Mouse (Mus musculus): Measurements from ENCODE around the gene Rgp1. TPM values are rescaled to one million over a fixed set of nuclear protein-coding genes. Genes with fewer than 3 reads are reported as not detected.
"Not testable (repeated sequence)": the region's sequence is repeated elsewhere in the genome, so short reads cannot be mapped to it uniquely, and the experiment has no call there.

Gene Rgp1
- total RNA-seq, 2 experiments from 2014 or later, result 20.0 to 24.3 TPM

DNA sequence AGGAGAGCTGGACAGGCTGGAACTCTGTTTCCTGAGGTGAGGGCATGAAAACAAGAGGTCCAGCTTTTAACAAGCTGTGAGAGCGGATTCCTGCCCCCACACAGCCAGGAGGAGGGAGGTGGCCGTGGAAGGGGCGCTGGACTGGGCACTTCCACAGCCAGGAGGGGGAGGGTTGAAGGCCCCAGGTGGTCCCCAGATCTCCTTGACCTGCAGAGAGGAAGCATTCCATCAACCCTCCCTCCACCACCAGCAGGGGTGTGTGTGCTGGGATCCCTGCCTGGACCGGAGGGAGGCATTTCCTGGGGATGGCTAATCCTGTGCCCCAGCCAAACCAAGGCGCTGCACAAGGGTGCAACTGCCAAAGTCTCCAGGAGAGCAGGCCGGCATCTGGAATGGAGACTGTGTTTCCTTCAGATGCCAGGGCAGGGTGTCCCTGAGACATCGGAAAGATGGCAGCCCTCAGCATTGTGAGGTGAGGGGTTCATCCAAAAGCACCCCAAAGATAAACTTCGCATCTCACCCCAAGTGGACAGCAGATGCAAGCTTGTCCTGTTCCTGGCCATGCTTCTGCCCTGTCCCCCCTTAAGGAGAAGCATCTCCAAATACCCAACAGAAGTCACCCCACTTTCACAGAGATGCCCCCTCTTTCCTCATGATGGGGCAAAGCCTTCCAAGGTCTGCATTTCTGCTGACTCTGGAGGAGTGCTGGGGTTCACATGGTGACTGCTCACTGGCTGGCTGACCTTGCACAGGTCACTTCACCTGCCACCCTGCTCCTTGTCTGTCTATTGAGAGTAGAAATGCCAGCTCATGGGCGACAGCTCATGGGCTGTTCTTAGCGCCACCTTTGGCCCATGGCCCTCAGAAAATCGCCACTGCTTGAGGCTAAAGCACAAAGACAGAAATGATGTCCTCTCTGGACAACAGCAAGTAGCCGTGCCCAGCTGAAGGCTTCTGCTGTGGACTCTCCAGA is 6.2 kb downstream of the Rgp1 start, which contains the start of gene Msmp:
Gene Msmp (minus strand): TSS at position 51 of the 973 bp plus-strand sequence.
- Histone ChIP-seq H3K27ac (peak within 1 kb of the TSS; percentile 71), H3K4me3 (no peak within 1 kb of the TSS)
- DNase-seq, result no peak
- TF ChIP-seq CTCF (IDR thresholded peaks at IDR 0.05), result no peak
- intact Hi-C loops (cut with DNase I), result no loop called here

DNA sequence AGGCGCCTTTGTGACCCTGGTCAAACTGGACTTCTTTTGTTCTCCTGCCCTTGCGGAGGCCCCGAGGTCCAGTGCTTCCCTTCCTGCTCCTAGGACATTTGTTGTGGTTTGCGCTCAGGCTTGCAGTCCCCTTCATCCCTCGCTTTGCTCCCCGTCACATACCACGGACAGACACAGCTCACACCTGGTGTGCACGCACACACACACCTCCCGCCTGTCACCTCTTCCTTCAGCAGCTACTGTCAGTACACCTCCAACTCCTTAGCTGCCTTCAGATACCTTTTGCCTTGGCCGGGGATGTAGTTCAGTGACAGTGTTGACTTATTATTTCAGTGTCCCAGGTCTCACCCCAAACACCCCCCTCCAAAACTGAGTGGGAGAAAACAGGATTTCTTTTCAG is 7.2 kb downstream of the Rgp1 start:
- no peak for DNase-seq
- intact Hi-C loops (cut with DNase I), result no loop called here
- peak overlapping the region; percentile 81 for H3K27ac ChIP-seq
- no peak for TF ChIP-seq CTCF (IDR thresholded peaks at IDR 0.05)
- no peak overlapping the region for H3K4me3 ChIP-seq

DNA sequence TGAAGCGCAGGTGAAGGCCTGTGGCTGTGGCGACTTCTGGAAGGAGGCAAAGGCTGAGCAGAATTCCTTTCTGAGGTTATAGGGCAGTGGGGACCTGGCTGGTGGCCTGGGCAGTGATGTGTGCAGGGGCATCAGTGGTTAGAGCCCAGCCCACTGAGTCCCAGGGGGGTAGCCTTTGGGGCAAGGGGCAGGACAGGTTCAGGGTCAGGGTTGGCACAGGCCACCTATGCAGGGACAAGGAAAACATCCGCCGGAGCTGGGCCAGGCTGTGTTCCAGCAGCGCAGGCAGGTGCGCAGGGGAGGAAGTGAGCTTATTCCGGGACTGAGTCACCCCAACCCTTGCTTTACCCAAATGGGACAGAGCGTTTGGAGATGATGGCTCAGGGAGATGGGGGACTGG is 7.9 kb downstream of the Rgp1 start:
- H3K4me3 ChIP-seq, result no peak overlapping the region
- H3K27ac ChIP-seq, result peak overlapping the region; percentile 81
- no peak for TF ChIP-seq CTCF (IDR thresholded peaks at IDR 0.05)
- intact Hi-C loops (cut with DNase I), result no loop called here
- DNase-seq, result peak; percentile 56

DNA sequence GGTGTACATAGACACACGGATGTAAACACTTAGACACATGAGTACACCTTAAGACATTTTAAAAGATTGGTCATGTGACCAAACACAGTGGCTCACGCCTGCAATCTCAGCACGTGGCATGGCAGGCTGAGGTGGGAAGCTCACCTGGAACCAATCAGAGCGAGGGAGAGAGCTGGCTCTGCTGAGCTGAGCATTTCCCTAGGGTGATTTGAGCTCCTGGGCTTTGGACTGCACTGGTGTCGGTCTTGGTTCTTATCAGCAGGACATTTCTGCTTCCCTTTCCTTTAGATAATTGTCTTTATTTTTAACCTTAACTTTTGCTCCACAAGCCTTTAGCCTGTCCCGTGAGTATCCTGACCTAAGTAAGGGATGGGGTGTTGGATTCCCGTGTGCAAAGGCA is 9.2 kb downstream of the Rgp1 start:
- TF ChIP-seq CTCF (IDR thresholded peaks at IDR 0.05), result no peak
- intact Hi-C loops (cut with DNase I), result no loop called here
- Histone ChIP-seq H3K4me3 (no peak overlapping the region), H3K27ac (peak overlapping the region; percentile 81)
- peak; percentile 23 for DNase-seq

DNA sequence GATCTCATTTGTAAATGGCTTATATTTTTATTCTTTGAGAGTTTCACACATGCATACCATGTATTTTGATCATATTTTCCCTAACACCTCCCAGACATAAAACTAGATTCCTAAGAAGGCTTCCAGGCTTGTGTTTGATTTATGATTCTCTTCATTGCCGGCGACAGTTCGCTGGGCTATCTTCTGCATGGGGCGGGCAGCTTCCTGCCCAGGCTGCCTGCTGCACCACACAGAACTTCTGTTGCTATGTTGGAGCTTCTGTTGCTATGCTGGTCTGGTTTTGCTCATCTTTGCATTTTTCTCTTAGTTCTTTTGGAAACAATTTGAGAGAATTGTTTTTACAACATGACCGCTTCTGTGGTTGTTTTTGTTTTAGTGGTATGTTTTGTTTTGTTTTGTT is 13.0 kb downstream of the Rgp1 start:
- intact Hi-C loops (cut with DNase I), result no loop called here
- TF ChIP-seq CTCF (IDR thresholded peaks at IDR 0.05), result no peak
- no peak for DNase-seq
- Histone ChIP-seq H3K27ac (no peak overlapping the region), H3K4me3 (no peak overlapping the region)

DNA sequence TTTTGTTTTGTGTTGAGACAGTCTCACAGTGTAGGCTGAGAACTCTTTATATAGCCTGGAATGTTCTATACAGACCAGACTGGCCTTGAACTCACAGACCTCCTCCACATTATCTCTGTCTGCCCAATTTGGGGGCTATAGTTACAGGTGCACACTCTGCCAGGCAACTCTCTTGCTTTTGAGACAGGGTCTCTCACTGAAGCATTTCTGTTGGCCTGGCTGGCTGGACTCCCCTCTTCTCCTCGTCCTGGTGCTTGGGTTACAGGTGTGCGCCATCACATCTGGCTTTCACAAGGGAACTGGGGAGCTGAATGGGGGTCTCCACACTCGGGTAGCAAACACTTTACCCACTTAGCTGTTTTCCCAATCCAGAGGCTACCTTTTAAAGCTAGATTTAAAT is 13.4 kb downstream of the Rgp1 start:
- Histone ChIP-seq H3K4me3 (no peak overlapping the region), H3K27ac (no peak overlapping the region)
- intact Hi-C loops (cut with DNase I), result no loop called here
- no peak for TF ChIP-seq CTCF (IDR thresholded peaks at IDR 0.05)
- no peak for DNase-seq

DNA sequence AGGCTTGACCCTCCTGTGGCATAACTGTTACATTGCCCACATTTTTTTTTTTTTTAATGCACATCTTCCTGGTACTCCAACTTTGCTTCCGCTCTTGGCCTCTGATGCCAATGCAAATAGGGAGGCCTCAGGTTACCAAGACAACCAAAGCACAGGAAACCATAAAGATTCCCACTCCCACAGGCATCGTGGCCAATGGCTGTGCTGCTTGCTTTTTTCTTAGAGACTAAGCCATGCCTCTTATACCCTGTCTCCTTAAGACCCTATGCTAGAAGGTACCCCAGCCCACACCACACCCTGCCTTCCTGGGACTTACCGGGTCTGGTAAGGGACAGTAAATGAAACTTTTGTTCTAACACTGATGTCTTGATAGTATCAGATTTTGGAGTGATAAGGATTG is 14.9 kb downstream of the Rgp1 start:
- H3K4me3 ChIP-seq, result no peak overlapping the region
- TF ChIP-seq CTCF (IDR thresholded peaks at IDR 0.05), result no peak
- no peak overlapping the region for H3K27ac ChIP-seq
- intact Hi-C loops (cut with DNase I), result no loop called here
- DNase-seq, result no peak

DNA sequence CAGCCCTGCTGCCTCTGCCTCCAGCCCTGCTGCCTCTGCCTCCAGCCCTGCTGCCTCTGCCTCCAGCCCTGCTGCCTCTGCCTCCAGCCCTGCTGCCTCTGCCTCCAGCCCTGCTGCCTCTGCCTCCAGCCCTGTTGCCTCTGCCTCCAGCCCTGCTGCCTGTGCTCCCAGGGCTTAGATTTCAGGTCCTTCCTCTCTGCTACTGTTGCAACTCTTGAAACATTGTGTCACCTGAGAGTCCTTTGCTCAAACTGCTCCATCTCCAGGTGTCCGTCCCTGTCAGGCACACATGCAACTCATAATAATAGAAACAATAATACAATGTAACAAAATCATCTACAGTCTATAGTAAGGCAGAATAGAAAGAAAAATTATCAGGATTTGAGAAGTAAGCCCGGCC is 18.1 kb downstream of the Rgp1 start:
- H3K27ac ChIP-seq; DNase-seq; intact Hi-C loops (cut with DNase I); H3K4me3 ChIP-seq: not testable (repeated sequence)

DNA sequence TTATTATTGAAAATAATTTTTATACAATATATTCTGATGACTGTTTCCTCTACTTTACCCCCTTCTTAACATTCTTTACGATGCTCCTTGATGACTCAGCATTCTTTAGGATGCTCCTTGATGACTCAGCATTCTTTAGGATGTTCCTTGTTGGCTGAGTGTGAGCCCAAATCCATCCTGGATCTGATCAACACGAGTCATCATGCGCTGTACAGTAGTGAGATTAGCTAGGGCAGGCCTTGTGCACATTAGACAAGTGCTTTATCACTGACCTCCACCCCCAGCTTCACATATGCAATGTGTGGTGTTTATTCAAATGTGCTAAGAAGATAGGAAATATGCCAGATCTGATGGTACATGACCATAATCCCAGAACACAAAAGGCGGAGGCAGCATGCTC is 19.7 kb downstream of the Rgp1 start:
- Histone ChIP-seq H3K27ac (no peak overlapping the region), H3K4me3 (no peak overlapping the region)
- no peak for DNase-seq
- no peak for TF ChIP-seq CTCF (IDR thresholded peaks at IDR 0.05)
- intact Hi-C loops (cut with DNase I), result no loop called here

DNA sequence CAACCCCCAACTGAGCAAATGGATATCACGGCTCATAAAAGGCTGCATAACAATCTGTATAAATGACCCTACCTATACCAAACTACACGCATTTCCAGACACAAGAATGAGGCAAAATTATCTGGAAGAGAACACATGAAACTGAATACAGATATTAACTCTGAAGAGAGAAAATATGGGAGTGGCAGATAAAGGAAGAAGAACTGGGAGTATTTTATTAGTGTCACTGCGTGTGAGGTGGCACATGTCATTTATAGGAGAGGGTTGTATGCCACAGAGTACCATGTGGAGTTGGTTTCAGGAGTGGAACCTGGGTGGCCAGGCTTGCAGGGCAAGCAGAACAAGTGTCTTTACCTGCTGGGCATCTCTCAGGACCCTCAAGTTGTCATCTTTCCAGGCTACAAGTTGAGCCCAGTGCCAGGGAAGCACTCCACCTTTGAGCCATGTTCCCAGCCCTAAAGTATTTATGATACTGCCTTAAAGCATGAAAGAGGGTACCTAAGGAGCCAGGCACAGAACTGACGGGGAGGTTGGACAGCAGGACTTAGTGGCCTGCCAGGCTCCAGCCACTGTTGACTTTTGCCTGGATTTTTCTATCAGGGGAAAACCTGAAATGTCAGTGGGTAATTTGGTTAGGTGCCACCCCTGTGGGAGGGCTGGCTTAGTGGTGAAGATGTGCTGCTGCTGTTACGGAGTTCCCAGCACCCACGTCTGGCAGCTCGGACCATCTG is 20.3 kb downstream of the Rgp1 start:
- intact Hi-C loops (cut with DNase I), result no loop called here
- DNase-seq, result no peak

DNA sequence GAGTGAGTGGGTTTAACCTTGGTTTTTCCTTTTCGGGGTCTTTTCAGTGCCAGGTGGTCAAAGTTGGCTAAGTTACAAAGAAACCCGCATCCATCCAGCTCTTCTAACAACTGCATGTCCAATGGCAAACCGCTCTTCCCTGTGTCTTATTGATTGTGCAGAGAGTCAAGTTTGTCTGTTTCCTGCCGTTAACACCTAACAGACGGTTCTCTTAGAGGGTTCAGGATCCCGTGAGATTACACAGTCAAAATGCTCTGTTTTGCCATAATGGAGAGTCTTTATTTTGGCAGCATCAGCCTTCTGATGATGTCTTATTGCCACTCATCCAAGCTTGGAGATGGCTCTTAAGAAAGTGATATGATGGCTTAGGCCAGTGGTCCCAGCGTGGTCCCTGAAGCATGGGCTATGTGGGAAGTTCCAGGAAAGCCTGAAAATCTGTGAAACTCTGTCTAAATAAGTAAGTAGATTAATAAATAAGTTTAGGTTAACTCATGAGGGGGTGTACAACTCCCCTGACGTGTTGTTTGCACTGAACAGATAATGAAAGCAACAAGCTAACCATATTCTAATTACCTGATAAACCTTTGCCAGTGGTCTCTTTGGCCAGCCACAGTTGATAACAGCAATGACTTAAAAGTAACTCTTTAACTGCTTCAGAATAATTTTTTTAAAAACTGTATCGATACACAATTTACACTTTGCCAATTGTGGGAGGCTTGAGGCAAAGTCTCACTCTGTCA is 21.9 kb downstream of the Rgp1 start:
- DNase-seq, result no peak
- intact Hi-C loops (cut with DNase I), result no loop called here
- Histone ChIP-seq H3K27ac (no peak overlapping the region), H3K4me3 (no peak overlapping the region)
- no peak for TF ChIP-seq CTCF (IDR thresholded peaks at IDR 0.05)

More for the DNA sequence above, 20.3 kb downstream of the Rgp1 start:
- Histone ChIP-seq H3K27ac (no peak overlapping the region), H3K4me3 (no peak overlapping the region)
- TF ChIP-seq CTCF (IDR thresholded peaks at IDR 0.05), result no peak

DNA sequence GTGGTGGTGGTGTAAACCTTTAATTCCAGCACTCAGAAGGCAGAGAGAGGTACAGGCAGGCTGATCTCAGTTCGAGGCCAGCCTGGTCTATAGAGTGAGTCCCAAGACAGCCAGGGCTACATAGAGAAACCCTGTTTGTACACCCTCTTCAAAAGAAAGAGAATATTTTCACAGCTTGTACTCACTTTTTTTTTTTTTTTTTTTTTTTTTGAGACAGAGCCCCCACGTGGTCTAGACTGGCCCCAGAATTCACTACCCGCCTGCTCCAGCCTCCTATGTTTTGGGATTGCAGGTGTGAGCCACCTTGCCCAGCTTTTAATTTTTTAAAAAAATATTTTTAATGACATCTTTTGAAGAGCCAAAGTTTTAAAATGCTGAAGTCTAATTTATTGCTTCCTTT is 25.6 kb downstream of the Rgp1 start:
- no peak for TF ChIP-seq CTCF (IDR thresholded peaks at IDR 0.05)
- Histone ChIP-seq H3K27ac (no peak overlapping the region), H3K4me3 (no peak overlapping the region)
- intact Hi-C loops (cut with DNase I), result no loop called here
- no peak for DNase-seq

Measured in gastrocnemius, adult 2 months (tissue).